Mouse (Mus musculus): ENCODE measurements around the gene Eif4a3. TPM values are rescaled to one million over a fixed set of nuclear protein-coding genes. Genes with fewer than 3 reads are reported as not detected.

Eif4a3 gene
- total and polyA plus RNA-seq, 3 experiments = 427 to 608 (median 521) TPM

GRCm38 (mm10) chr11:119252854-119253541 lies 46.9 kb downstream of the Eif4a3 start:
- DNase-seq (ENCODE audit: low read depth, low spot score) = no peak
- no peaks in the 10 kb centered on the region for H3K9me3 ChIP-seq (replicated peaks; ENCODE audit: insufficient read depth, low read length)
- no peak overlapping the region for H3K9ac ChIP-seq (ENCODE audit: control insufficient read depth, low read depth, low read length, poor library complexity, severe bottlenecking)
- H3K4me1 ChIP-seq (ENCODE audit: control insufficient read depth in 1 of 2, insufficient read depth in 2 of 2, low read length in 2 of 2) = no peaks in the 10 kb centered on the region; a peak in 1 of 4 replicates
- no peak overlapping the region for H3K4me3 ChIP-seq (ENCODE audit: control insufficient read depth in 1 of 2, insufficient read depth in 1 of 2, low read depth in 2 of 2, low read length in 2 of 2)
- no peaks in the 10 kb centered on the region for H3K27me3 ChIP-seq (ENCODE audit: control insufficient read depth in 1 of 2, insufficient read depth in 2 of 2, low read length in 2 of 2)
- TF ChIP-seq CTCF (IDR thresholded peaks at IDR 0.05 in 2 of 3, conservative IDR thresholded peaks at IDR 0.05 in 1 of 3; ENCODE audit: control insufficient read depth in 1 of 3, insufficient read depth in 1 of 3, low read depth in 2 of 3, low read length in 3 of 3, poor library complexity in 1 of 3, severe bottlenecking in 1 of 3) (peak in 1 of 3 experiments; percentile 13; a peak in 2 of 6 replicates), HCFC1 (IDR thresholded peaks at IDR 0.05; ENCODE audit: low read depth, low read length) (no peak)
- no peak overlapping the region for H3K27ac ChIP-seq (ENCODE audit: control insufficient read depth, low read depth, low read length)
- no peaks in the 10 kb centered on the region for H3K36me3 ChIP-seq (ENCODE audit: control insufficient read depth in 1 of 2, insufficient read depth in 2 of 2, low read length in 2 of 2)
- H3K79me2 ChIP-seq (ENCODE audit: control insufficient read depth, insufficient read depth, low read length, poor library complexity) = no peaks in the 10 kb centered on the region

GRCm38 (mm10) chr11:119250998-119251397 lies 48.9 kb downstream of the Eif4a3 start:
- no peak overlapping the region for H3K9ac ChIP-seq (ENCODE audit: control insufficient read depth, low read depth, low read length, poor library complexity, severe bottlenecking)
- no peaks in the 10 kb centered on the region for H3K27me3 ChIP-seq (ENCODE audit: control insufficient read depth in 1 of 2, insufficient read depth in 2 of 2, low read length in 2 of 2)
- H3K4me1 ChIP-seq (ENCODE audit: control insufficient read depth in 1 of 2, insufficient read depth in 2 of 2, low read length in 2 of 2) = no peaks in the 10 kb centered on the region
- no peaks in the 10 kb centered on the region for H3K36me3 ChIP-seq (ENCODE audit: control insufficient read depth in 1 of 2, insufficient read depth in 2 of 2, low read length in 2 of 2)
- TF ChIP-seq RAD21 (IDR thresholded peaks at IDR 0.05; ENCODE audit: low read depth, low read length) (no peak), MYC (IDR thresholded peaks at IDR 0.05; ENCODE audit: low read depth, low read length) (no peak), CTCF (IDR thresholded peaks at IDR 0.05 in 2 of 3, conservative IDR thresholded peaks at IDR 0.05 in 1 of 3; ENCODE audit: control insufficient read depth in 1 of 3, insufficient read depth in 1 of 3, low read depth in 2 of 3, low read length in 3 of 3, poor library complexity in 1 of 3, severe bottlenecking in 1 of 3) (no peak), ZC3H11A (IDR thresholded peaks at IDR 0.05; ENCODE audit: low read depth, low read length) (no peak), ZKSCAN1 (IDR thresholded peaks at IDR 0.05; ENCODE audit: low read depth, low read length) (no peak), MYB (IDR thresholded peaks at IDR 0.05; ENCODE audit: low read depth, low read length) (no peak), ETS1 (IDR thresholded peaks at IDR 0.05; ENCODE audit: low read depth, low read length) (no peak), SIN3A (IDR thresholded peaks at IDR 0.05; ENCODE audit: low read length) (no peak), ZNF384 (IDR thresholded peaks at IDR 0.05; ENCODE audit: low read depth, low read length) (no peak), HCFC1 (IDR thresholded peaks at IDR 0.05; ENCODE audit: low read depth, low read length) (no peak), CHD2 (IDR thresholded peaks at IDR 0.05; ENCODE audit: low read length) (no peak), NRF1 (IDR thresholded peaks at IDR 0.05; ENCODE audit: insufficient read depth, low read depth, low read length, poor library complexity, severe bottlenecking) (no peak), KAT2A (conservative IDR thresholded peaks at IDR 0.05; ENCODE audit: low read depth, low read length) (no peak), MEF2A (IDR thresholded peaks at IDR 0.05; ENCODE audit: extremely low read depth, insufficient replicate concordance, low read depth, low read length, poor library complexity, severe bottlenecking) (no peak), TAL1 (IDR thresholded peaks at IDR 0.05; ENCODE audit: low read length) (no peak)
- no peak for DNase-seq (ENCODE audit: low read depth, low spot score)
- no peak overlapping the region for H3K4me3 ChIP-seq (ENCODE audit: control insufficient read depth in 1 of 2, insufficient read depth in 1 of 2, low read depth in 2 of 2, low read length in 2 of 2)
- no peaks in the 10 kb centered on the region for H3K79me2 ChIP-seq (ENCODE audit: control insufficient read depth, insufficient read depth, low read length, poor library complexity)
- H3K9me3 ChIP-seq (replicated peaks; ENCODE audit: insufficient read depth, low read length) = no peaks in the 10 kb centered on the region
- H3K27ac ChIP-seq (ENCODE audit: control insufficient read depth, low read depth, low read length) = no peak overlapping the region
